Mouse (Mus musculus) retina, postnatal 7 days (tissue): Measurements from ENCODE around the gene Htr5a.

Experiments used
- DNase-seq: peaks from one replicate; pipeline ENCODE4 v3.0.0-alpha.2; 2012; ENCODE audit warnings: low read depth, low spot score

Htr5a gene

DNA sequence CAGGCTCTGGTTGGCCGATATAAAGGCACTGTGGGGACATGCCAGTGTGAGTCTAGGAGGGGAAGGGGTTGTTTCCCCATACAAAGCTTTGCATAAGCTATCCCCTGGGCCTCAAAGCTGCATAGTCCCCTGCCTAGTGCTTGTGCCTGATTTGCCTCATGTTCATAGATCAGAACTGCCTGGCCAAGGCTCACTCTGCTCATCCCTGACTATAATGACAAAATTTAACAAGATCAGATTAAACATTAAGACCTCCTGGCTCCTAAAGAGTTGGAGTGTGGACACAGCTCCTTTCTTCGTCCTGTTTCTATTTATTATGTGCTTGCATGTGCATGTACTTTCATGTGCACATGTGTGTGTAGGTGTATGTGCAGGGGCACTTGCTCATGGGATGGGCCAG lies 39.3 kb downstream of the Htr5a start:
- no peak for DNase-seq

DNA sequence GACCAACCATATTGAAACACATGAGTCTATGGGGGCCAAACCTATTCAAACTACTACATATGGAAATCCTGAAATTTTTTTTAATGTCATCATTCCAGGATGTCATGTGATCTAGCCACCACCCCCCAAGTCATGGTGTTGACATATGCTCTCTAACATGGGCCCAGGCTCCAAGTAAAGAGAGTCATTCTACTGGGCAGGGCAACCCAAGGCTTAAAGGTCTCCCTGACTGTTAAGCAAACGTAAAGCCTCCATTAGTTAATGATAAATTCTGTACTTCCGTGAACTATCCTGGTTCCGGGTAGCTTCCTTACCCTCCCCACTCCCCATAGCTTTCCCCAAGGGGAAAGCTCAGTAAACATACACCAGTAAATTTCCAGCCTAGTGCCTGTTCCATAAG lies 46.1 kb downstream of the Htr5a start:
- DNase-seq: no peak

DNA sequence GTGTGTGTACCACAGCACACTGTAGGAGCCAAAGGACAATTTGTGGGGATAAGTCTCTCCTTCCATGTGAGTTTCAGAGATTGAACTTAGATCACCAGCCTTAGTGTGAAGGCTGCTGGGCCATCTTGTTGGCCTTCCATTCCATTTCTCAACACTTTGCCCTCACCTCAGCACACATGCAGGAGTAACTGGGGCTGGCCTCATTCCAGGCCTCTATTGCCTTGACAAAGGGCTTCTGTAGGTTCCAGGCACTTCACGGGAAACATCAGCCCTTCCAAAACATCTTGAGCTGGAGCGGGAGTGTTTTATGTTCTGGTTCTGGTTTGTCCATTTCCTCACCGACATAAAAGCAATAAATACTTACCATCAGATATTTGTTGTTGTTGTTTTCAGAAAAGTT lies 54.0 kb downstream of the Htr5a start:
- DNase-seq: no peak

DNA sequence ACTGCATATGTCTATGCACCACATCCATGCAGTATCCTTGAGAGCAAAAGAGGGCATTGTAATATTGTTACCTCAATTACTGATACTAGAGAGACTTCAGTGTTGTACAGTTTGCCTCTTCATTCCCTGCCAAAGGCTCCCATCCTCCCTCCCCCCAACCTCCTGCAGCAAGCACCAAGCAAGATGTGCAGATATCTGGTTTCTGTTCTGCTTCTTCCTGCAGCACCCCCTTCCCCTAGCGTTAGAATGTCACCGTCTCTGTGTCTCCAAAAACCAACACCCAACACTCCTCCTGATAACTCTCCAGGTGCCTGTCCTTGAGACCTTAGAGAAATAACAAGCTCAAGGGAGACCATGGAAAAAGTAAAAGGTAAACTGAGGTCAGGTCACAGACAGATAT lies 57.8 kb downstream of the Htr5a start:
- no peak for DNase-seq

DNA sequence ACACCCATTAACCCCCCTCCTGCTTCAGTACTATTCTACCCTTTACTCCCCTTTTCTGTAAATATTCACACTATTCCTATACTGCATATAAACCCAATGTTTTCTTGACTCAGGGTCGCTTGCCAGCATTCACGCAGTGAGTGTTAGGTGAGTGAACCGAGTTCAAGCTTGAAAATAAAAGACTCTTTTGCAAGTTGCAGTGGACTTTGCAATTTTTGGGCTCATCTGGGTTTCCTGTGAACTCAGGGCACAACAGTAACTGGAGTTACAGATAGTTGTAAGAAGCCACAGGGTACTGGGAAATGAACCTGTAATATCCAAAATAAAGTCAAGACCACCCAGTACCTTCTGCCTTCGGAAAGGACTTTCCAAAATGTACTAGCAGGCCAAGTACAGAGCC lies 58.2 kb downstream of the Htr5a start:
- no peak for DNase-seq
